Mouse (Mus musculus) ES-E14 (cell line): ENCODE measurements around the gene Prss45.

Experiments
- HCFC1 ChIP-seq: IDR thresholded peaks from 2 replicates; pipeline ENCODE4 v1.6.1; 2012; ENCODE audit warnings: low read length, inconsistent platforms, borderline replicate concordance; ENCODE audit not compliant: insufficient read depth
- MAFK ChIP-seq: IDR thresholded peaks from 2 replicates; pipeline ENCODE4 v1.6.1; 2014; ENCODE audit warnings: mild to moderate bottlenecking, low read depth, low read length, inconsistent platforms; ENCODE audit not compliant: insufficient read depth
- ZC3H11A ChIP-seq: IDR thresholded peaks from 2 replicates; pipeline ENCODE4 v1.6.1; 2012; ENCODE audit warnings: low read depth, mild to moderate bottlenecking, inconsistent platforms, low read length, borderline replicate concordance
- ZNF384 ChIP-seq: IDR thresholded peaks from 2 replicates; pipeline ENCODE4 v1.6.1; 2012; ENCODE audit warnings: low read depth, low read length, inconsistent platforms

DNA sequence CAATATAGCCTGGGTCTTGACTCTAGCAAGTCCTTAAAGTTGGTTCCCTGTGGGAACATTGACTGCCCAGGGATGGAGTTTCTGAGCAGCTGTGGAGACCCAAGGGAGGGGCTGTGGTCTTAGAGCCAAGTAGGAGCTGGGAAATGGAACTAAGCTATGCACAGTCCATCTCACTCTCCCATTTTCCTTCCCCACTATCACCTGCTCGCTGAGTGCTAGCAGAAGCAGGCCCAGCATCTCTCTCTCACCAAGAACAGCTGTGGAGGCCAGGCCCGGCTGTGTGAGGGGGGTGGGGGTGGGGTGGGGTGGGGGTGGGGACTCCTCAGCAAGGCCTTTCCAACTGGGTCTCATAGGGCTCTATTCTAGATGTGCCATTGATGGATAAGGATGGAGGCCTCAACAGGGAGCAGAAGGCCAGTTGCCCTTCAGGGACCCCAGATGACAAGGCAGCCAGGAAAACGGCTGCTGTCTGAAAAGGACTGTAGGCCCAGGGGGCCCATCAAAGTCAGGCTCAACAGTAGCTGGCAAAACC is 40.3 kb downstream of the Prss45 start:
- TF ChIP-seq ZNF384, result no peak
- TF ChIP-seq HCFC1, result no peak
- no peak for TF ChIP-seq ZC3H11A
- TF ChIP-seq MAFK, result no peak
